Mouse (Mus musculus) common myeloid progenitor, adult 5-6 weeks (primary cell): ENCODE results near the gene Col15a1. TPM values are rescaled to one million over a fixed set of nuclear protein-coding genes. Genes with fewer than 3 reads are reported as not detected.

Source experiments
- ATAC-seq: replicated peaks from 2 replicates; pipeline ENCODE4 v1.8.0; 2016; ENCODE audit warnings: low read depth, mild to moderate bottlenecking, moderate TSS enrichment, inconsistent platforms; ENCODE audit not compliant: poor library complexity, severe bottlenecking
- total RNA-seq: library from RNA; stranded (forward); fragments of 200-1000, 187-1606 nt; gene quantifications from 2 replicates; pipeline ENCODE4 v1.2.3, GENCODE M21; 2017

The Col15a1 gene
- total RNA-seq, 1 experiment from 2014 or later = not detected

- ATAC-seq = no peak
Observed at GRCm38 (mm10) chr4:47227756-47228155, 19.8 kb downstream of the Col15a1 start.

DNA sequence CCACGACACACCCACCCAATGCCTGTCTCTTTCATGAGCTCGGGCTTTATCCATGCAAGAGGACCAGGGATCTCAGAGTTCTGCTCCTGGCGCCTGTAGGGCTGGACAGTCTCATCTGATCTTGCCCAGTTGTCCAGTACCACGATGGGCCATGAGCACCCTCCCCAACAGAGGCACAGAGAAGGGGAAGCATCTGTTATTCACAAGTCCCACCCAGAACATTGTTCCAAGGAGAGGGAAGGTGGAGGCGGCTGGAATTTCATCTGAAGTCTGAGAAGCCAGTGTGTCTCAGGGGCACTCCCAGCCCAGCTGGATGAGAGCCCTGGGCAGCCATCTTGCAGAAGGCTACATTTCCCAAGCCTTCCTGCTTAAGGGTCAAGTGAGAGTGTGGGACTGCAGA lies 21.0 kb downstream of the Col15a1 start:
- ATAC-seq = no peak

- no peak for ATAC-seq
Observed at GRCm38 (mm10) chr4:47230498-47230897, 22.5 kb downstream of the Col15a1 start.

GRCm38 (mm10) chr4:47231322-47231721 lies 23.4 kb downstream of the Col15a1 start:
- ATAC-seq = no peak

DNA sequence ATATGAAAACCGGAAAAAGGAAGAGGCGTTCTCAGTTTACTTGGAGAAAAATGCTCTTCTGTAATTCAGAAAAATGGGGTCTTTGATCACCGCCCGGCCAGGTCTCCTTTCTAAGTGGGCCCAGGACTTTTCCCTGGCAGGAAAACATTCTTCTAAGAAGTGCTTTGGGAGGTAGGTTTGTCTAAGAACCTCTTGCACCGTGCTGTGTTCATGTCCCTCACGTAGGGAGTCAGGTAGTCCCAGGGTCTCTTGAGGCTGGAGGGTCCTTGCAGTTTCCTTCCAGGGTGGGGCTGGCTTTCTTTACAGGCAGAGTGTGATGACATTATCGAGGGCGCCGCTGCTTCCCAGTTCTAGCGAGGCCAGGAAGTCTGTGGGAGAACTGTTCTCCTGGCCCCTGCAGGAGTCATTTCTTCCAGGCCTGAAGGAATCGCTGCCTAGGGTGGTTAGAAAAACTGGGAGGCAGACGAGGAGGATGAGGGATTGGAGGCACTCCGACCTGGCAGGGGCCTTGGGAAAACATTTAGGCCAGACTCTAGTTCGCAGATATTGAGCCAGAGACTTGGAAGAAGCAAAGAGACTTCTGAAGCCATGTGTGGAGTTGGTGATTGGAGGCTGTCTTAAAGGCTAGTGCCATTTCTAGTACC lies 25.4 kb downstream of the Col15a1 start:
- no peak for ATAC-seq

DNA sequence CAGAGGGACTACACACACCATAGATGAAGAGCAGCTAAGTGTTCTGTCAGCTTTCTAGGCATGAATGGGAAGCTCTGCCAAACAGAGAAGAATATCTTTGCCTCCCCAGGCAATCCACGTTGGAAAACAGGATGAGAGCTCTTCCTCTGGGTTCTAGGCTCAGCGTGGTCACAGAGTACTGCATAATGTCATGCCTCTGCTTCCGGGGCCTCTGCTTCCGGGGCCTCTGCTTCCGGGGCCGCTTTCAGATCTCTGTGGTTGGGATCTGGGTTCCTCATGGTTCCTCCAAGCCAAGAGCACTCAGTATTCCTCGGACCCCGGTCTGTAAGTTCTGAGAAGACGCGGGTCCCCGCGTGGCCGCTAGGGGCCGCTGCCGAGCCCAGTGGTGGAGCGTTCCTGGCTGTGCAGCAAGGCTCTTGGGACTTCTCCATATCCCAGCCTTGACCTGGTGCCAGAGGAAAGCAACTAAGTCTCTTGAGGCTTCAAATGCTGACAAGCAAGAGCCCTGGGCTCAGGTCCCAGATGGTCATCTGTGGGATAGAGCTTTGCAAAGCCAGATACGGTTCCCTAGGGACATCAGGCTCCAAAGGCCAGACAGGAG lies 26.8 kb downstream of the Col15a1 start:
- peak; percentile 75 for ATAC-seq

- ATAC-seq = no peak
Observed at GRCm38 (mm10) chr4:47235312-47235711, 27.4 kb downstream of the Col15a1 start.

- ATAC-seq = no peak
Observed at GRCm38 (mm10) chr4:47236104-47236503, 28.1 kb downstream of the Col15a1 start.

DNA sequence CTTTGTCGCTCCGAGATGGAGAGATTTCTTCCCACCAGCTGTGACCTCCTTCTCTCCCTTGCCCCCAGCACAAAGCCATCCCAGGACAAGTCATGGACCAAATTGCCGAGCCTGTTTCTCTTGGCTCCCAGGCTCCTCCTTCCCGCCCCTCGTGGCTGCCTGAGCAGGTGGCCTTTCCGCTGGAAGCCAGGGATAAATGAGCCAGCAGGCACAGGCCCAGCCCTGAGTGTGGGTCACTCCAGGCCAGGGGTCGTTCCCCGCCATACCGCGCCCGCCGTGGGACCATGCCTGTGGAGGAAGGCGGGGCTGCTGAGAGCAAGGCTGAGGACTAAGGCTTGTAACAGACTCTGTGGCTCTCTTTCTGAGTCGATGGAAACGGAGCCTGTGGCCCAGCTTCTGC lies 29.3 kb downstream of the Col15a1 start:
- ATAC-seq = no peak

GRCm38 (mm10) chr4:47239114-47239513 lies 31.2 kb downstream of the Col15a1 start:
- no peak for ATAC-seq

DNA sequence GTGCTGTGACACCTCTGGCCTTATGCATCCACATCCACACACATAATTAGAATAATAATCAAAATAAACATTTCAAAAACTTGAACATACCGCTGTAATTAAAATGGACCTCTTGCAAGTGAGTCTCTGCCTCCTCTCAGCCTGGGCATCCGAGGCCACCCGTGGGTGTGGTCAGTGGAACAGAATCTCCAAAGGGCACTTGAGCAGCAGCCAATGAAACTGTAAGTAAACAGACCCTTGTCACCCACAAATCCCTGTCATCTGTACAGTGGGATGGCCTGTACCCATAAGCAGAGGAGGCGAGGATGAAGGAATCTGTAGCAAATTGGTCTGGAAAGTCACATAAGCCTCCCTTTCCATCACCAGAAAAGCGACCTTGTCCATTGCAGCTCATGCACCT lies 32.9 kb downstream of the Col15a1 start:
- ATAC-seq = no peak

- no peak for ATAC-seq
Observed at GRCm38 (mm10) chr4:47242127-47242526, 34.2 kb downstream of the Col15a1 start.

GRCm38 (mm10) chr4:47244651-47245050 lies 36.7 kb downstream of the Col15a1 start:
- ATAC-seq = no peak

- no peak for ATAC-seq
Observed at GRCm38 (mm10) chr4:47245621-47246020, 37.7 kb downstream of the Col15a1 start.

GRCm38 (mm10) chr4:47246811-47247210 lies 38.9 kb downstream of the Col15a1 start:
- ATAC-seq = peak; percentile 40

DNA sequence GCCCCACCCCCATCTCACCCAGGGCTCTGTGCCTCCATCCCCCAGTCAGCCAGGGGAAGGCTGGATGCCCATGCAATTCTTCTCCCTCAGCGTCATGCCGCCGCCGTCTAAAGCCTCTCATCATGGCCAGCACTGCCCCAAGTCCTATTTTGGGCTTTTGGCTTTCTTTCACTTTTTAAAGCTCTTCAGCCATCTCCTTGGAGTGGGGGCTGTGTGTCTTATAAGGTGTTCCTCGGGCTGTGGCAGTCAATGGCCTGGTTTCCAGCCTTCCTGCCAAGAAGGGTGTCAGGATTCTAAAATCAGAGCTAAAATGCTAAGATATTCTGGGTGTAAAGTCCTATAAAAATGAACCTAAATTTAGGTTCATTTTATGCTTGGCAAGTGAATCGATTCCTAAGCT lies 39.6 kb downstream of the Col15a1 start:
- ATAC-seq = no peak

GRCm38 (mm10) chr4:47249193-47249592 lies 41.2 kb downstream of the Col15a1 start:
- no peak for ATAC-seq

DNA sequence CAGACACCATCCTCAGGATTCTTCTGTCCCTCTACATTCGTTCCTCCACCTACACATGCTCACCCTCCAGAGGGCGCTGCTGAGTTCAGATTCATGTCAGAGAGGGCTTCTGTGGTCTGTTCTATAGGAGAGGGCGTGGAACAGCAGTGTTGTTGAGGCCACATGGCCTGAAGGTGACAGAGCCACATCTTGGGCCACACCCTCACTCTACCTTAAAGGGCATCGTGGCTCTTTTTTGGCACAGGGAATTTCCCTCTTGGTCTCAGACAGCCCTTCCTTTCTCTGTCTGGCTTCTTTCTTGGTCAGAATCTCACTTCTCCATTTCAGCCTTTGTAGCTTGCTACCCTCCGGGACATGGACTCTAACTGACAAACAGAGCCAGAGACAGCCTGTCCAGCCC lies 43.1 kb downstream of the Col15a1 start:
- peak; percentile 86 for ATAC-seq

- ATAC-seq = no peak
Observed at GRCm38 (mm10) chr4:47251693-47252435, 43.9 kb downstream of the Col15a1 start.

- no peak for ATAC-seq
Observed at GRCm38 (mm10) chr4:47252627-47253026, 44.7 kb downstream of the Col15a1 start.

DNA sequence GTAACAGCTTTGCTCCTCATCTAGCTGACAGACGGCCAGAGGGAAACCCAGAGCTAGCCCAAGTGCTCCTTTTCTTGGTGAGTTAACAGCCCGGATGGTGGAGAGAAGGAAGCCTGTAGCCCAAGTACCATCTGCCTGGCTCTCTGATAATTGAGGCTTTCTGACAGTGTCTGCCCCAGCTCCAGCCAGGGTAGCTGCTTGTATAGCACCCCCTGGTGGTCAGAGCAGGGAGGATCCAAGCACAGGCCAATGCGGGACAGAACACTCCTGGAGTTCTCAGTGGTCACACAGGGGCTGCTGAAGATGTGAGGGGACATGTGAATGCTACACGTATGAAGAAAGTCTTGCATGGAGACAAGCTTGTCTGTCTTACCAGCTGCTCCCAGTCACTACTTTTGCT lies 47.7 kb downstream of the Col15a1 start:
- ATAC-seq = peak; percentile 58
